Mouse (Mus musculus) bone marrow, adult 2 months (tissue): ENCODE measurements around the gene Dtnbp1. TPM values are rescaled to one million over a fixed set of nuclear protein-coding genes. Genes with fewer than 3 reads are reported as not detected.

Experiments
- H3K27ac ChIP-seq: fragments of 200-500 bp; 2 replicates; pipeline ENCODE4 v1.5.1; 2012; ENCODE audit warnings: low read depth, mild to moderate bottlenecking, control low read depth, inconsistent platforms, low read length; ENCODE audit not compliant: control insufficient read depth, poor library complexity, insufficient read depth
- H3K4me1 ChIP-seq: fragments of 200-500 bp; 2 replicates; pipeline ENCODE4 v1.6.1; 2011; ENCODE audit warnings: low read length; ENCODE audit not compliant: control insufficient read depth, insufficient read depth
- H3K4me3 ChIP-seq: fragments of 200-500 bp; replicated peaks from 2 replicates; pipeline ENCODE3; 2011; ENCODE audit warnings: mild to moderate bottlenecking, low read depth, low read length, control low read depth; ENCODE audit not compliant: control insufficient read depth
- CTCF ChIP-seq: fragments of 200-500 bp; IDR thresholded peaks from 2 replicates; pipeline ENCODE4 v1.5.1; 2011; ENCODE audit warnings: low read length, control low read depth; ENCODE audit not compliant: control insufficient read depth, insufficient read depth
- POLR2A ChIP-seq: fragments of 200-500 bp; IDR thresholded peaks from 2 replicates; pipeline ENCODE4 v1.6.1; 2011; ENCODE audit warnings: low read depth, mild to moderate bottlenecking, control low read depth, low read length, borderline replicate concordance; ENCODE audit not compliant: control insufficient read depth
- WGBS: fragments of 180-500 bp; shearing (Covaris S2); methylation state at CpG from one replicate; pipeline ENCODE4 v1.1.7; 2018; 5-methylcytosine and 5-hydroxymethylcytosine counted together
- polyA plus RNA-seq: library from polyadenylated mRNA; stranded (reverse); fragments of >200 nt; gene quantifications from 2 replicates; pipeline ENCODE4 v1.2.4, GENCODE M21; 2011; ENCODE audit warnings: low replicate concordance; ENCODE audit not compliant: missing spikeins, insufficient read depth, insufficient read length

The Dtnbp1 gene
- polyA plus RNA-seq, 1 experiment: 27.6 TPM

DNA sequence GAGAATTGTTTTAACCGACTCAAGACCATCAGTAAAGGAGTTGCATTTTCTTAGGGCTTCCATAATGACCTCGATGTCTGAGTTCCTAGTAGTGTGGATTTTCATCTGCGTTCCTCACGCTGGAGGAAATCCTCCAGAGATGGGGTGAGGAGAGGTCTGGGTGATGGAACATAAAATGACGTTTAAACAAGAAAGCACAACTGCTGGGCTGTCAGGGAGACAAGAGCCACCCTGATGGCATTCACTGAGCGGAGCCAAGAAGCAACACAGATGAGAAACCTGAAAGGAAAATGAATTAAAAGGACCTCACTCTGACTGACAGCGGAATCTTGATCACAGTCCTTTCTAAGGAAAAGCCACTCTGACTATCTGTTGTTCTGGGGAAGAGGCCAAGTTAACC is 68.4 kb downstream of the Dtnbp1 start:
- no peak overlapping the region for H3K27ac ChIP-seq
- WGBS: 80% methylated on average over 7 of the region's 7 CpGs
- TF ChIP-seq POLR2A (no peak), CTCF (no peak)
- H3K4me1 ChIP-seq: peaks cover 8% of the 10 kb centered on the region; the same call in 1 of the 2 replicates
- no peak overlapping the region for H3K4me3 ChIP-seq

DNA sequence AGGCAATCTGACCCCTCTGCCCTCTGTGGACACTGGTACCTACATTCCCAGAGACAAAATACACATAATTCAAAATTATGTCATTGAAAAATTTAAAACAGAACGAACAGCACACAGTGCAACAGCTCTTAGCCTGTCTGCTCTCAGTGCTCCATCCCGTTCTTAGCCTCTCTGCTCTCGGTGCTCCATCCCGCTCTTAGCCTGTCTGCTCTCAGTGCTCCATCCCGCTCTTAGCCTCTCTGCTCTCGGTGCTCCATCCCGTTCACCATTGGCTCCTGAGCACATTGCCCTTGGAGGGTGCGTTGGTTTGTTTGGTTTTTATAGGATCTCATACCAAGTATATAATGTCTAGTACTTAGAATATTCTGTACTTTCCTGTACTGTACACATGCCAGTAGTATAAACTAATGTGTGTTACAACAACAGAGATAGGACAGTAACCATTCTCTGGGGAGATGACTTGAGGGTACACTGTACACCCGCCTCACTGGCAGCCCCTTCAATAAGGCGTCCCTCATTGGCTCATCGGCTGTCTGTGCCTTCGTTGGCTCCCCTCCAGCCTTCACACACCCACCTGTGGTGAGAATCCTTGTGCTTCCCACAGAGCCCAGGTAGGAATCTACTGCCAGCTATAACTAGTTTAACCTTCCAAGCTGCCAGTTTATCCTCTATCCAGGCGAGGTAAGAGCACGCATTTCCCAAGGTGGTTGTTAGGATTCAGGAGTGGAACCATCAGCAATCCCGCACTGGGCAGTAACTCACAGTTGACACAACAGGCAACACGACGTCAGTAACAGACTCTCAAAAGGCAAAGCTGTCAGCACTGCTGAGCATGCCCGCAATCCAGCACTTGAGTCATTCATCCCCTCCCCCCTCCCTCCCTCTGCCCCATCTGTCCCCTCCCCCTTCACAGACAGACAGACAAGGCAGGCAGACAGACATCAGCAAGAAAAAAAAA is 69.4 kb downstream of the Dtnbp1 start:
- no peak overlapping the region for H3K4me3 ChIP-seq
- TF ChIP-seq CTCF: no peak
- no peak for TF ChIP-seq POLR2A
- H3K27ac ChIP-seq: no peak overlapping the region
- 84% methylated on average over 18 of the region's 18 CpGs for WGBS
- peaks cover 5% of the 10 kb centered on the region; the same call in 1 of the 2 replicates for H3K4me1 ChIP-seq

DNA sequence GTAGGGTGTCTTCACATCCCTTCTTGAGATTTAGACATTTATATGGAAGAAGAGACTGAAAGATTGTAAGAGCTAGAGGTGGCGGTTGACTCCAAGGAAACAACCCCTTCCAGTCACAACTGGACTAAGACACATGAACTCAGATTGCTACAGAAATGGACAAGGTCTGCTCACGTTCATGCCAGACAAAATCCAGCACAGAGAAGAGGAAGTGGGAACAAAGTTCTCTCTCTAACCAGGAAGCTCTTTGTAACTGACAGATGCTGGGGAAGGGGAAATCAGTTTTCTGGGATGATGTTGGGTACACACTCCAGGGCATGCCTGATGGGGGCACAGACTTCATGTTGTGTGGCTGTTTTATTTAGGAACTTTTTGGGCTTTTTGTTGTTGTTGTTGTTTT is 75.6 kb downstream of the Dtnbp1 start:
- Histone ChIP-seq H3K4me3 (no peak overlapping the region), H3K27ac (peak overlapping the region; percentile 17; the same call in 1 of the 2 replicates), H3K4me1 (peaks cover 2% of the 10 kb centered on the region)
- TF ChIP-seq CTCF (no peak), POLR2A (no peak)
- WGBS: 44% methylated on average over 2 of the region's 2 CpGs

DNA sequence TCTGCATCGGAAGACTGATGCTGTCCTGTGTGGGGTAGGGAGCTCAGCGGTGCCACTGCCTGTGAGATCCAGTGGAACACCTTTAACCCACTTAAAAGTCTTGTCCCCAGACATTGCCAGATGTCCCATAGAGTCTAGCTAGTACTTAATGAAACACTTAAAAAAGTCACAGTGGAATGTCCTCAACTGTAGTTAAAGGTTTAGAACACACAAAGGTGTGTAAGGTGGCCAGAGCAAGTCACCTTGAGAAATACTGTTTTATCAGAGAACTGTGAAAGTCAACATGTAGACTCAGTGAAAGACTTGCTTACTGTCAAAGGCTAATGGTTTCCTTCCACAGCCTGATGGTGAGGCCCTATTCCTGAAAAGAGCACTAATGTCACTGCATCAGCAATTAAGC is 76.8 kb downstream of the Dtnbp1 start:
- H3K4me3 ChIP-seq: no peak overlapping the region
- H3K27ac ChIP-seq: no peak overlapping the region
- peaks cover 3% of the 10 kb centered on the region for H3K4me1 ChIP-seq
- WGBS: 85% methylated on average over 2 of the region's 2 CpGs
- TF ChIP-seq CTCF: no peak
- no peak for TF ChIP-seq POLR2A

DNA sequence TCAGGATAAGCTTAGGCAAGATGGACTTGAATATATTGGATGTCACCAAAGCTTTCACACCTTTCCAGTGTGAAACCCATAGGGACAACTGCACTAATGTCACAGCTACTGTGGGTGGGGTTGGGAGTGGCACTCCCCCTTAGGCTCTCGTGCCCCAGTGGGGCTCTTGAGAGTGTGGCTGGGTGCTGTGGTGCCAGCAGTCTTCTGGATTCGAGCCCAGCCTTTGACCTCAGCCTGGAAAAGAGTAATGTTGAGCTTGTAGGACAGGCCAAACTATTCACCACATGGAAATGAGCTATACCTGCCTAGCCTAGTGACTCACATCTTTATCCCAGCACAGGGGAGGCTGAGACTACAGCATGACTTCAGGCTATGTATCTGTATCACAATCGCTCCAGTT is 77.9 kb downstream of the Dtnbp1 start:
- H3K4me1 ChIP-seq: peaks cover 3% of the 10 kb centered on the region
- TF ChIP-seq POLR2A (no peak), CTCF (no peak)
- 82% methylated on average over 3 of the region's 3 CpGs for WGBS

DNA sequence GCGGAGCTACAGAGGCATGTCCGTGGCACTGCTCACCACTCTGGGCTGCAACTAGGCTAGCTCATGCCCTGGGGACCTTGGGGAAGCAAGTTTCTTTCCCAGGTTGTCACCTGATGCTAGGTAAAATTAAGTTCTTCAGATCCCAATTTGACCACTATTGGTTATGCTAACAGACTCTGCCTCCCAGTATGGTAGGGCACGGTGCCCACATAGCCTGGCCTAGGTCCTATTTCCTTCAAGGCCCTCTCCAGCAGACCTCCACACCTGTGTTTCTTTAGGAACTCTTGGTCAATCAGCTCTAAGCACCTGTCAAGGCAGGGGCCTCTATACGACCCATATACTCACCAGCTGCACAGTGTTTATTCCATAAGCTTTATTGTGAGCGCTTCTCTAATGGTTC is 80.2 kb downstream of the Dtnbp1 start:
- TF ChIP-seq CTCF: no peak
- no peak for TF ChIP-seq POLR2A
- 91% methylated on average over 5 of the region's 5 CpGs for WGBS
- Histone ChIP-seq H3K27ac (no peak overlapping the region), H3K4me3 (no peak overlapping the region), H3K4me1 (peaks cover 3% of the 10 kb centered on the region)

More for the DNA sequence above, 77.9 kb downstream of the Dtnbp1 start:
- Histone ChIP-seq H3K4me3 (no peak overlapping the region), H3K27ac (no peak overlapping the region)

DNA sequence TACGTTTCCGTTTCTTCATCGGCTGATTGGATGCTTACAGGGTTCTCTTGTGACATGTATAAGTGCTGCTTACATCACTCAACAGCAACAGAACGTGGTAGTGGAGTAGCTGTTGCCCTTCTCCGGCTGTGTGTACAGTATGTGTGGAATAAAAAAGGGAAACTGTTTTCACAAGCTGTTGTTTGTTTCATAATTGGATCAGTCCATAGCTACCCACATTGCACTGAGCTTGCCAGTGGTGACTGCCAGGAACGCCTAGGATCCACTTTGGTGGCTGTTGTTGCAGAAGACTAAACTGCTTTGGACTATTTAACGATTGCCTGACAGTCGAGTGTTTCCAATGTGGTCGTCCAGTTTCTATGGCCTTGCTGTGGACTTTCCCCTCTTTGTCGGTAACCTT is 80.9 kb downstream of the Dtnbp1 start:
- Histone ChIP-seq H3K4me3 (no peak overlapping the region), H3K4me1 (peaks cover 7% of the 10 kb centered on the region), H3K27ac (no peak overlapping the region; the same call in 1 of the 2 replicates)
- 68% methylated on average over 10 of the region's 10 CpGs for WGBS
- TF ChIP-seq POLR2A (no peak), CTCF (no peak)

DNA sequence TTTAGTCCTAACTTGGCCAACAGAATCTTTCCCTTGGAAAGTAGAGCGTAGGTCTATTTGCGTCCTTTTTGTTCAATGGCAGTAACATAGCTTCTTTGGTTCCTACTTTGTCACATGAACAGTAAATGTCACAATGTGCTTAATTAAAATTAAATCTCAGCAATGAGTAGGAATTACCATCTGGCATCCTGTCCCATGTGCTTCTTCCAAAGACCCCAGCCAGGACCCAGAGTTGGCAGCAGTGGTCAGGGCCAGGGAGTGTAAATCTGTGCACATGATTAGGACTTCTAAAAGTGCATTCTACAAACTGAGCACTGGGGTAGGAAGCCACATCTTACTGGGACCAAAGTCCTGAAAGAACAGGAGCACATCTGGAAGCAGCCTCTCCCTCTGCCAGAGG is 83.7 kb downstream of the Dtnbp1 start:
- Histone ChIP-seq H3K4me3 (no peak overlapping the region), H3K4me1 (peaks cover 8% of the 10 kb centered on the region), H3K27ac (no peak overlapping the region)
- over 99% methylated on average over 2 of the region's 2 CpGs for WGBS
- TF ChIP-seq CTCF: no peak
- no peak for TF ChIP-seq POLR2A
